In the genomic region with DNA sequence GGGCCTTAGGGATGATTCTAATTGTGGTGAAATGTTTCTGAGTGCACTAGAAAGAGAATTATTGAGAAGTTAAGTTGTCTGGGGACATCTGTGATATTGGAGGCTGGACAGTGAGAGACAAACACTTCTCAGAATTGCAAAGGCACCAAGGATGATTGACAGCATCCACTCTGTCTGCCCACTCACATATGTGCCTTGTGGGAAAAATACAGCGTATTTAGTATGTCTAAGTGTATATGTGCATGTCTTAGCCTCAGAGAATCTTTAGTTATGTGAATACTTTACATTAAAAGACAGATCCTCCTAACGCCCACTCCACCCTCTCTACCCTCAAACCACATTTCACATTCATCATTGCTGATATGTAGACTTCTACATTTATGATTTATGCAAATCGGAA, we compare ENCODE assay signal across 23 mouse cellular contexts.
DNase-seq lines count a peak whose midpoint lies in the region; ATAC-seq and TF ChIP-seq lines count a peak whose summit lies in the region.
"Had no signal": no experiment of that assay in that cellular context is flagged by ENCODE, and none has a peak within 500 bp of the region (broad histone marks: within the 10 kb centered on the region; RNA-seq: fewer than 3 reads in every experiment).

No protein-coding gene starts in this region.

- no peaks in the 10 kb centered on the region for H3K36me3 ChIP-seq in heart, embryonic 12.5 days
- H3K36me3 ChIP-seq: G1E had no signal

- H3K27me3 ChIP-seq in heart, embryonic 12.5 days (replicated peaks): no peaks in the 10 kb centered on the region
- H3K27me3 ChIP-seq: CH12.LX had no signal

- H3K4me2 ChIP-seq in heart, embryonic 12.5 days: no peak overlapping the region

- 87% methylated on average over 3 of the region's 3 CpGs for WGBS in heart, embryonic 12.5 days

- H3K4me3 ChIP-seq in layer of hippocampus, adult 2 months: no peak overlapping the region
- H3K4me3 ChIP-seq in heart, embryonic 12.5 days: no peak overlapping the region

- no peak for DNase-seq in frontal cortex, postnatal 25 days (ENCODE audit: low spot score in 2 of 2)
- DNase-seq in layer of hippocampus, adult 2 months (ENCODE audit: low spot score in 2 of 2): peak in 1 of 2 experiments; percentile 41
- no peak for DNase-seq in layer of hippocampus, postnatal 25 days (ENCODE audit: extremely low spot score in 1 of 2, low spot score in 1 of 2)
- DNase-seq in layer of hippocampus, adult 9-11 months: peak; percentile 24
- DNase-seq in layer of hippocampus, postnatal 36 days: no peak
- peak; percentile 14 for DNase-seq in brain, adult 2 months (ENCODE audit: low read depth, low spot score)
- DNase-seq: adrenal gland, adult 2 months; adrenal gland, adult 8-10 months; adrenal gland, postnatal 10 days; adrenal gland, postnatal 14 days; adrenal gland, postnatal 25 days; adrenal gland, postnatal 36 days; B cell, adult 2 months; cerebellum, adult 11 months; cerebellum, adult 11-12 months; cerebellum, adult 18-20 months had no signal

- no peaks in the 10 kb centered on the region for H3K9me3 ChIP-seq in heart, embryonic 12.5 days (replicated peaks)
- H3K9me3 ChIP-seq: G1E had no signal

- no peaks in the 10 kb centered on the region for H3K4me1 ChIP-seq in heart, embryonic 12.5 days (replicated peaks)

- H3K27ac ChIP-seq in layer of hippocampus, adult 2 months: 0 out of 2 replicates have a peak overlapping the region, but pooled peaks have one; percentile 2
- H3K27ac ChIP-seq in heart, embryonic 12.5 days (ENCODE audit: poor library complexity, severe bottlenecking): no peak overlapping the region

- TF ChIP-seq CTCF in layer of hippocampus, adult 2 months (conservative IDR thresholded peaks at IDR 0.05): no peak

- ATAC-seq in frontal cortex, adult (ENCODE audit: low TSS enrichment): peak; percentile 57
- no peak for ATAC-seq in heart, embryonic 12.5 days (ENCODE audit: insufficient number of reproducible peaks, low FRiP score)
- ATAC-seq: activated CD4-positive, CD25-positive, alpha-beta regulatory T cell, adult 4 months; CD4-positive, CD25-positive, alpha-beta regulatory T cell, adult 4 months; Patski had no signal

- H3K9ac ChIP-seq in heart, embryonic 12.5 days: no peak overlapping the region

Comparison
In these comparisons a context has a peak if more than half of its experiments do, and no peak if none do; other contexts are left out.
1. DNase-seq: peak in layer of hippocampus, adult 9-11 months (single experiment) and brain, adult 2 months (single experiment); none in frontal cortex, postnatal 25 days (0 of 2), layer of hippocampus, postnatal 25 days (0 of 2) and layer of hippocampus, postnatal 36 days (0 of 2).